Mouse (Mus musculus): ENCODE measurements around the gene Sf3b2. TPM values are rescaled to one million over a fixed set of nuclear protein-coding genes. Genes with fewer than 3 reads are reported as not detected.
"Not testable (repeated sequence)": the region's sequence is repeated elsewhere in the genome, so short reads cannot be mapped to it uniquely, and the experiment has no call there.

Sf3b2 gene
- polyA plus RNA-seq, 1 experiment from 2014 or later: 239 TPM

GRCm38 (mm10) chr19:5271430-5271829 is 23.8 kb downstream of the Sf3b2 start:
- no peak overlapping the region for H3K27ac ChIP-seq
- H3K9ac ChIP-seq (ENCODE audit: low read depth, low read length): no peak overlapping the region
- H3K9me3 ChIP-seq (replicated peaks; ENCODE audit: low read length): no peaks in the 10 kb centered on the region
- TF ChIP-seq CTCF (IDR thresholded peaks at IDR 0.05; ENCODE audit: low read depth): no peak
- ATAC-seq (replicated peaks; ENCODE audit: low FRiP score, low read depth) (no peak), DNase-seq (ENCODE audit: low spot score) (no peak)
- peak overlapping the region; percentile 93 for H3K4me2 ChIP-seq (ENCODE audit: low read length)
- H3K4me3 ChIP-seq (replicated peaks; ENCODE audit: low read depth, low read length): no peak overlapping the region
- WGBS: 48% methylated on average over 1 of the region's 1 CpGs
- H3K4me1 ChIP-seq (replicated peaks; ENCODE audit: insufficient read depth, low read length): 0 out of 2 replicates have a peak, but pooled peaks cover 8% of the 10 kb centered on the region
- H3K36me3 ChIP-seq (ENCODE audit: insufficient read depth, low read length): 0 out of 2 replicates have a peak, but pooled peaks cover 12% of the 10 kb centered on the region
- H3K27me3 ChIP-seq (ENCODE audit: insufficient read depth, low read length): no peaks in the 10 kb centered on the region

- H3K4me2 ChIP-seq (ENCODE audit: low read length): no peak overlapping the region
- DNase-seq (ENCODE audit: low spot score): no peak
- H3K9ac ChIP-seq (ENCODE audit: low read depth, low read length): no peak overlapping the region
- H3K4me1 ChIP-seq (replicated peaks; ENCODE audit: insufficient read depth, low read length): 0 out of 2 replicates have a peak, but pooled peaks cover 8% of the 10 kb centered on the region
- 0 out of 2 replicates have a peak, but pooled peaks cover 2% of the 10 kb centered on the region for H3K36me3 ChIP-seq (ENCODE audit: insufficient read depth, low read length)
- H3K4me3 ChIP-seq (replicated peaks; ENCODE audit: low read depth, low read length): no peak overlapping the region
- no peak overlapping the region for H3K27ac ChIP-seq
- WGBS: 88% methylated on average over 5 of the region's 5 CpGs
- H3K9me3 ChIP-seq (replicated peaks; ENCODE audit: low read length): no peaks in the 10 kb centered on the region
- TF ChIP-seq CTCF (IDR thresholded peaks at IDR 0.05; ENCODE audit: low read depth): no peak
- no peak for ATAC-seq (replicated peaks; ENCODE audit: low FRiP score, low read depth)
- H3K27me3 ChIP-seq (ENCODE audit: insufficient read depth, low read length): no peaks in the 10 kb centered on the region
These were observed 25.9 kb downstream of the Sf3b2 start for GRCm38 (mm10) chr19:5269392-5269791.

- no peaks in the 10 kb centered on the region for H3K36me3 ChIP-seq (ENCODE audit: insufficient read depth, low read length)
- WGBS: 92% methylated on average over 3 of the region's 3 CpGs
- DNase-seq (ENCODE audit: low spot score): no peak
- TF ChIP-seq CTCF (IDR thresholded peaks at IDR 0.05; ENCODE audit: low read depth): no peak
- no peak overlapping the region for H3K4me2 ChIP-seq (ENCODE audit: low read length)
- H3K27ac ChIP-seq: no peak overlapping the region
- H3K27me3 ChIP-seq (ENCODE audit: insufficient read depth, low read length): no peaks in the 10 kb centered on the region
- no peak overlapping the region for H3K4me3 ChIP-seq (replicated peaks; ENCODE audit: low read depth, low read length)
- ATAC-seq (replicated peaks; ENCODE audit: low FRiP score, low read depth): no peak
- 0 out of 2 replicates have a peak, but pooled peaks cover 5% of the 10 kb centered on the region for H3K4me1 ChIP-seq (replicated peaks; ENCODE audit: insufficient read depth, low read length)
- H3K9ac ChIP-seq (ENCODE audit: low read depth, low read length): no peak overlapping the region
- no peaks in the 10 kb centered on the region for H3K9me3 ChIP-seq (replicated peaks; ENCODE audit: low read length)
These were observed 26.4 kb downstream of the Sf3b2 start for GRCm38 (mm10) chr19:5268875-5269274.

- Histone ChIP-seq H3K4me3 (replicated peaks; ENCODE audit: low read depth, low read length) (no peak overlapping the region), H3K9ac (ENCODE audit: low read depth, low read length) (no peak overlapping the region), H3K4me2 (ENCODE audit: low read length) (no peak overlapping the region), H3K4me1 (replicated peaks; ENCODE audit: insufficient read depth, low read length) (0 out of 2 replicates have a peak, but pooled peaks cover 3% of the 10 kb centered on the region), H3K27me3 (ENCODE audit: insufficient read depth, low read length) (no peaks in the 10 kb centered on the region), H3K36me3 (ENCODE audit: insufficient read depth, low read length) (no peaks in the 10 kb centered on the region), H3K27ac (no peak overlapping the region), H3K9me3 (replicated peaks; ENCODE audit: low read length) (no peaks in the 10 kb centered on the region)
- ATAC-seq (replicated peaks; ENCODE audit: low FRiP score, low read depth) (no peak), DNase-seq (ENCODE audit: low spot score) (no peak)
- no peak for TF ChIP-seq CTCF (IDR thresholded peaks at IDR 0.05; ENCODE audit: low read depth)
These were observed 27.2 kb downstream of the Sf3b2 start for GRCm38 (mm10) chr19:5268017-5268416.

DNA sequence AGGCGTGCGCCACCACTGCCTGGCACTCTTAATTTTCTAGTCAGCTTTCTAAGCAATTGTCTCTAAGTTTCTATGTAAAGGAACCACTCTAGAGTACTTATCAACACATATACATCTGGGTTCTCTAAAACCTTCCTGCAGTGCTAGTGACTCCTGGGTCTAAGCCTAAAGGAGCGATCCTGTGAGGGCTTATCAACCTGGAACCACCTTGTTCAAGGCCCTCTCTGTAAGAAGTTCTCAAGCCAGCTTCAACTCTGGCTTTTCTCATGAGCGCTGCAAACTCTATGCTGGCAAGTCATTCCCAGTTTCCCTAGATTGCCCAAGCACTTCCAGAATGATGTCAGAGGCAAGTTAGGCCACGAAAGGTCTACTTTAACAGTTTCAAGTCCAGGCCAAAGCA is 28.2 kb downstream of the Sf3b2 start:
- no peak for TF ChIP-seq CTCF (IDR thresholded peaks at IDR 0.05; ENCODE audit: low read depth)
- H3K27me3 ChIP-seq (ENCODE audit: insufficient read depth, low read length): no peaks in the 10 kb centered on the region
- H3K27ac ChIP-seq: no peak overlapping the region
- DNase-seq (ENCODE audit: low spot score) (no peak), ATAC-seq (replicated peaks; ENCODE audit: low FRiP score, low read depth) (no peak)
- 95% methylated on average over 5 of the region's 5 CpGs for WGBS
- no peaks in the 10 kb centered on the region for H3K9me3 ChIP-seq (replicated peaks; ENCODE audit: low read length)
- no peaks in the 10 kb centered on the region for H3K36me3 ChIP-seq (ENCODE audit: insufficient read depth, low read length)
- no peak overlapping the region for H3K4me2 ChIP-seq (ENCODE audit: low read length)
- no peak overlapping the region for H3K9ac ChIP-seq (ENCODE audit: low read depth, low read length)
- H3K4me3 ChIP-seq (replicated peaks; ENCODE audit: low read depth, low read length): no peak overlapping the region
- 0 out of 2 replicates have a peak, but pooled peaks cover 3% of the 10 kb centered on the region for H3K4me1 ChIP-seq (replicated peaks; ENCODE audit: insufficient read depth, low read length)

GRCm38 (mm10) chr19:5257140-5257539 is 38.1 kb downstream of the Sf3b2 start:
- 41% methylated on average over 3 of the region's 3 CpGs for WGBS
- Histone ChIP-seq H3K4me1 (replicated peaks; ENCODE audit: insufficient read depth, low read length) (no peaks in the 10 kb centered on the region), H3K27me3 (ENCODE audit: insufficient read depth, low read length) (no peaks in the 10 kb centered on the region), H3K9me3 (replicated peaks; ENCODE audit: low read length) (no peaks in the 10 kb centered on the region), H3K36me3 (ENCODE audit: insufficient read depth, low read length) (no peaks in the 10 kb centered on the region), H3K9ac (ENCODE audit: low read depth, low read length) (no peak overlapping the region), H3K27ac (no peak overlapping the region), H3K4me3 (replicated peaks; ENCODE audit: low read depth, low read length) (no peak overlapping the region), H3K4me2 (ENCODE audit: low read length) (no peak overlapping the region)
- DNase-seq (ENCODE audit: low spot score) (no peak), ATAC-seq (replicated peaks; ENCODE audit: low FRiP score, low read depth) (no peak)
- no peak for TF ChIP-seq CTCF (IDR thresholded peaks at IDR 0.05; ENCODE audit: low read depth)

GRCm38 (mm10) chr19:5236981-5237380 is 58.3 kb downstream of the Sf3b2 start:
- H3K9me3 ChIP-seq (replicated peaks; ENCODE audit: low read length); H3K4me2 ChIP-seq (ENCODE audit: low read length); H3K4me3 ChIP-seq (replicated peaks; ENCODE audit: low read depth, low read length); H3K36me3 ChIP-seq (ENCODE audit: insufficient read depth, low read length); DNase-seq (ENCODE audit: low spot score); H3K9ac ChIP-seq (ENCODE audit: low read depth, low read length); ATAC-seq (replicated peaks; ENCODE audit: low FRiP score, low read depth); H3K27me3 ChIP-seq (ENCODE audit: insufficient read depth, low read length); H3K4me1 ChIP-seq (replicated peaks; ENCODE audit: insufficient read depth, low read length); H3K27ac ChIP-seq: not testable (repeated sequence)
- 95% methylated on average over 1 of the region's 1 CpGs for WGBS

All from kidney, postnatal 0 days (tissue).